Mouse (Mus musculus): Measurements from ENCODE around the gene Npw. TPM values are rescaled to one million over a fixed set of nuclear protein-coding genes. Genes with fewer than 3 reads are reported as not detected.

Gene Npw
- not detected for total RNA-seq (2023)

DNA sequence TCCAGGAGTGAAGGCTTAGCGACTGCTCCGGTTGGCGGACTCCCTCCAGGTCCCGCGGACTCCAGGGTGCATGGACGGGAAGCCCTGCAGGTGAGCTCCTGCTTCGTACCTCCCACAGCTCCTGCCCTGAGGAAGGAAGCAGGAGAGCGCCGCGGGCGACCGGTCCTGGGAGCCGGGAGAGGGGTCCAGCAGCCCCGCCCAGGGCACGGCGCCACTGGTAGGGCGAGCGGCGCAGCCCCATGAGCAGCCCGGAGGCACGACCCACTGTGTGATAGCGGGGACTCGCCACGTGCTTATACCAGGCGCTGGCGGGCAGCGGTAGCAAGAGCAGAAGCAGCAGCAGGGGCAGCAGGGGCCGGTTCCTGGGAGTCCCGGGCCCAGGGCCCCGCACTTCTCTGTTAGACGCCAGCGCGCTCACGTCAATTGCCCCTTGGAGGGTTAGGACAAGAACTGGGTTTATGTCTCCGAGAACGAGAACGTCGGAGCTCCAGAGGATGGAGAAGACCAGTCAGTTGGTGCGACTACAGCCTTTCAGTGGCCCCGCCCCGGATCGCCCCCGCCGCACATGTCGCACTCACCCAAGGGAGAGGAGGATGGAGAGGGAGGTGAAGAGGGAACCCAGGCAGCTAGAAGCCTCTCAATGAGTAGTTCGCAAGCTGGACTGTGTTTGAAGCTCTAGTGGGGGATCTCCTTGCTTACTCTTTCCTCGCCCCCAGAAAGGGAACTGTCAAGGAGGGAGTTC, at the start of gene Npw:
Npw (minus strand) TSS at position 441 of the 742 bp plus-strand sequence.

DNA sequence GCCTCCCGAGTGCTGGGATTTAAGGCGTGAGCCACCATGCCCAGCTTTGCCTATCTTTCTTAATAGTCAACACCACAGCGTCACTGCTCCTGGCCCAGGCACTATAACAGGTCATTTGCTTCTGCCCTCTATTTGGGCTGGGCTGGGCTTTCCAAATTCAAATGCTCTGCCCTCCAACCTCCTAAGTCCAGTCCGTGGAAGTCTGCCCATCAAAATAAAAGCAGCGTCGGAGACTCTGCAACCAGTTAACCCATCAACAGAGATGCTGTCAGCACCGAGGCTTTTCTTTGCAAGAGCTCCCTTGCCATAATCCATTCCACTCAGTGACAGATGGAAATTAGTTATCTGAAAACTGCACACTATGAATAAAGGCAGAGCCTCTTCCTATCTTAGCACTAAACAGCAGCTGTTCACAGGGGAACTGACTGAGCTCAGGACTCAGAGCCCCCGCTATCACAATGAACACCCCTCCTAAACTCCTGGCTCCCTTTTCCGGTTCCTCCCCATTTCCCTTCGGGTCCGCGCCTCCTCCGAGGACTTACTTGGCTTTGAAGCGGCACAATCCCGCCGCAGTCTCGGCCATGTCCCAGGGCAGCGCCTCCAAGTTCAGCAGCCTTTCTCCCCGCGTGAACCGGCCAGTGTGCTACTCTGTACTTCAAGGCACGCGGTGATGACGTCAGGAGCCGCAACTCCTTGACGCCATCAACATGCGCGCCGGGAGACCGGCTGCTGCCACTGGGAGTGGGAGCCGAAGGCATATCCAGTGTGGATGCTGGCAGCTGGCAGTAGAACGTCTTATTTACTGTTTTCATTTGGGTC, 48.9 kb upstream of the Npw start, which contains the start of gene Tbl3:
Tbl3 (minus strand) TSS at position 679 of the 819 bp plus-strand sequence.

DNA sequence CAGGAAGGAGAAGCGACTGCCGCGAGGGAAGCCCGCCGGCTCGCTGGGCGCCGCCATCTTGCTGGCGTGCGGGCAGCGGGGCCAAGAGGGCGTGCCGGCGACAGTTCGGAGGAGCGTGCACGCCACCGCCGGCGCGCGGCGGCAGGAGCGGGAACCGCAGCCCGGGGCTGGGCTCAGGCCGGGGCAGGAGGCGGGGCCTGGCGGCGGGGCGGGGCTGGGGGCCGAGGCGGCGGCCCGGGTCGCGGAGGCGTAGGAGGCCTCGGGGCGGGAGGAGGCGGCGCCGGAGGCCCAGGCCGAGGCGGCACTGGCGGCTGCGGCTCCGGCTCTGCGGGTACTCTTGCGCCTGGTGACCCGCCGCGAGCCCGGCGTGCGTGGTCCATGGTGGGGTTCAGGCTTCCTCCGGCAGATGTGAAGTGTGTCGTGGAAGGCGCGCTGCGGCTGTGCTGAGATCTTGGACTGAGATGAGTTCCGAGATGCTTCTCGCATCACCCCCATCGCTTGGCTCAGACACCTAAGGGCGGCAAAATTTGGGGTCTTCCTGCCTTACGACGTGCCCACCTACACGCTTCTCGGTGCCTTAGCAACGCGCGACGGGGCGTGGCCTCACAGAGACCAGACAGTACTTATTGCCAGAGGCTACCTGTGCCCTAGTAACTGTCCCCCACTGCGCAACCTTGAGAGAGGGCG, 37.9 kb upstream of the Npw start, which contains the start of the genes Gfer and Noxo1:
Gfer (minus strand) TSS at position 146 of the 687 bp plus-strand sequence.
Noxo1 (plus strand) TSS at position 224 of the 687 bp plus-strand sequence.

DNA sequence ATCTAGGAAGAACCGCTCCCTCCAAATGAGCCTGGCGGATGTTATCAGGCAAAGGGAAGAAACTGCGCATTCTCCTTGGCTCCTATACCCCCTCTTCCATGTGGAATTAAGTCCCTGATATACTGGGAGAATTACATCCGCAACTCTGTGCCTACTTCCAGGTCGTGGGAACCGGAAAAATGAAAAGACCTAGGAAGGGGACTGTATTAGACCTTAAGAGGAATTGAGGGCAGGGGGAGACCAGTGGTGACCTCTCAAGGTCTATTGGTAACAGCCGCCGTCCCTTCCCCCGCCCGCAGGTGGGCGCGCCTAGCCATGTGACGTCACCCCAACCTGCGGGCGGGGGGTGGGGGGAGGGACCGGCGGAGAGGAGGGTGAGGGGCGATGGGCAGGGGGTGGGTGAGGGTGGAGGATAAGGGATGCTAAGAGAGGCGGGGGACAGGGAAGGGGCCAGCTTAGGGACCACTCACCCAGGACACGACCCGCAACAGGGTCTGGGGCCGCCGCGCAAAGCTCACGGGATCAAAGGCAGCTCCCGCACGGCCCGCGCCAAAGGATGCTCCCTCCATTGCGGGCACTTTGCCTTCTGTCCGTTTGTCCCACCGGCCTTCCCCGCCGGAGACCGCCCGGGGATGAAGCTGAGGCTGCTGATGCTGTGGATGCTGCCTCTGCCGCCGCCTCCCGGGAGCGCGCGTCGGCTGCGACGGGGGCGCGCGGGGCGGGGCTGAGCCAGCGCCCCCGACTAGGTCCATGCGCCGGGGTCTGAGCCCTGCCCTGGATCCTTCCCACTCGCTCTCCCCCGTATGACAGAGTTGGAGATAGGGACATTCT, 31.2 kb upstream of the Npw start, which contains the start of gene Syngr3:
Syngr3 (minus strand) TSS at position 705 of the 831 bp plus-strand sequence.

DNA sequence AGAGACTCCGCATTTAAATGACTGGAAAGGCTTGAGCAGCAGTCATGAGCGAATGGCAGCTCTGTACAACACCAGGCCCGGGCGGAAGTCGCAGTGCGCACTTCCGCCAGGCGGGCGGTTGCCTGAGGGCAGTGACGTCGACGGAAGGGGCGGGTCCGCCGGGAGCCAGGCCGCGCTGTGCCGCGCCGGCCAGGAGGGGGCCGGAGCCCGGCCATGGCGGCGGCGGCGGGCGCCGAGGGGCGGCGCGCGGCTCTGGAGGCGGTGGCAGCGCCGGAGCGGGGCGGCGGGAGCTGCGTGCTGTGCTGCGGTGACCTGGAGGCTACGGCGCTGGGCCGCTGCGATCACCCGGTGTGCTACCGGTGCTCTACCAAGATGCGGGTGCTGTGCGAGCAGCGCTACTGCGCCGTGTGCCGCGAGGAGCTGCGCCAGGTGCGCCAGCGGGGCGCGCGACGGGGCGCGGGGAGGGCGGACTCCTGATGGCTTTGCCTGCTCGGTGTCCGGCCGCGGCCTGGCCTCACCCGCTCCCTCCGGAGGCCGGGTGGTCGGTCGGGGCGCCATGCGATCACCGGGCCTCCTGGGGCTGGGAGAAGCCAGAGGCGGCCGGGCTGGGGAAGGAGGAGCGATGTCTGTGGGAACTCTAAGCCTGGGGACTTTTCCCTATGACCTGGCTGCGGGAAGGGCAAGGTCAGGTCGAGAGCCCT, 11.4 kb upstream of the Npw start, which contains the start of gene Zfp598:
Zfp598 (plus strand) TSS at position 143 of the 701 bp plus-strand sequence.

DNA sequence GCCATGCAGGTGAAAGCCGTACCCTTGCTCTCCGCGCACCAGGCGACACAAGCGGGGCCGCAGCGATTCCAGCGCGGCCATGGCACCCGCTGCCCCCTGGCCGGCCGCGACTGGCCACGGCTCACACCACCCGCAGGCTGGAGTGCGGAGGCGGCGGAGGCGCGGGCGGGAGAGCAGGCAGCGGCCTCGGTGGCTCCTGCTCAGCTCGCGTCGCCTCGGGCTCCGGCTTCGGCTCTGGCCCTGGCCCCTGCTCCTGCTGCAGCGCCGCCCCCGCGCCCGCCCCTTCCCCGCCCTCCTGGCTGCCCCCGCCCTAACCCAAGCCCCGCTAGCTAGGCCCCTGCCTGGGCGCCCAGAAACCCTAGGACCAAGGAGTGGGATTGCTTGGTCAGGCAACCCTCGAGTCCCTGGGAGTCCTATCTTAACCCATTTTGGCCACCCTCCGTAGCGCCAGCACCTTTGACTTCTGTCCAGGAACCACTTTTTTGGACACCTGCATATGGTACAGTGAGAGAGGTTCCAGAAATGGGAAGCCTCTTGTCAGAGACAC, 8.1 kb downstream of the Npw start, which contains the start of gene Slc9a3r2:
Slc9a3r2 (minus strand) TSS at position 258 of the 547 bp plus-strand sequence.

DNA sequence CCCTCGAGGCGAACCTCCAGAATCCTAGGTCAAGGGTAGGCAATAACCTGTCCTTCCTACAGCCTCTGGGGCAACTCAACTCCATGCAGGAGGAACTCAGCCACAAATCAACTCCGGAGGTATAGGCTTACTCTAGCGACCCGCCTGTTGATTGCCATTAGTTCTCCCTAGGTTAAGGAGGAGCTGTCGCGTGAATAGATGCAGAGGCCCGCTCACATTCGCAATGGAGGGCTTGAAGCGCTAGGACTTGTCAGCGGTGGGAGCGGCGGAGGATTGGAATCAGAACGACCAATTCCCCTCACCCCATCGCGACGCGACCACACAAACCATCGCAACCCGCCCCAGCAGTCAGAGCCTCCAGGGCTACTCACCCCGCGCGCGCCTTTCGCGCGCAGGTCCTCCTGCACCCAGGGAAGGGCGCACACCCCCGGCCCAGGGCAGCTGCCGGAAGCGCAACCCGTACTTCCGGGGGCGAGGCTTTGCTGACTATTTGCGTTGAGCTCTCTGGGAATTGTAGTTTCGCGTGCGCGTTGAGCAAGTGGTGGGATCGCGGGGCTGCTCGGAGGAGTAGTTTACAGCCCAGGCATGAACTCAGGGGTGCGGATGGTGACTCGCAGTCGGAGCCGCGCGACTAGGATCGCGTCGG, 26.0 kb downstream of the Npw start, which contains the start of the genes Tsc2 and Nthl1:
Tsc2 (minus strand) TSS at position 464 of the 646 bp plus-strand sequence.
Nthl1 (plus strand) TSS at position 514 of the 646 bp plus-strand sequence.

Other genes with a start within 250 kb of the Npw start
- 10 to 100 TPM; 65.6 to 72.3 TPM for gene Rnps1, start 243.9 kb downstream of the Npw start, total RNA-seq (2023)
- 10 to 100 TPM; 11.3 to 16.4 TPM for gene Eci1, start 231.8 kb downstream of the Npw start, total RNA-seq (2023)
- 1 to 10 TPM; 2.8 to 3.4 TPM for gene Dnase1l2, start 215.4 kb downstream of the Npw start, total RNA-seq (2023)
- gene E4f1, start 188.1 kb downstream of the Npw start, total RNA-seq (2023): 10 to 100 TPM; 35.8 to 38.2 TPM
- 10 to 100 TPM; 29.7 to 33.2 TPM for gene Pgp, start 188.1 kb downstream of the Npw start, total RNA-seq (2023)
- gene Bricd5, start 184.6 kb downstream of the Npw start, total RNA-seq (2023): under 1 TPM in 1 of 2 experiments, not detected in 1; 0.35 TPM
- gene Mlst8, start 179.4 kb downstream of the Npw start, total RNA-seq (2023): 10 to 100 TPM; 46.7 to 47.8 TPM
- gene Caskin1, start 169.9 kb downstream of the Npw start, total RNA-seq (2023): not detected
- 100 to 1,000 TPM; 130 to 144 TPM for gene Traf7, start 130.5 kb downstream of the Npw start, total RNA-seq (2023)
- 1 to 10 TPM in 1 of 2 experiments, under 1 TPM in 1; 0.42 to 1.2 TPM for gene Rab26, start 124.2 kb downstream of the Npw start, total RNA-seq (2023)
- 10 to 100 TPM; 18.7 TPM for gene Pkd1, start 108.6 kb downstream of the Npw start, total RNA-seq (2023)
- 10 to 100 TPM; 40.6 to 46.9 TPM for gene Tsc2, start 25.8 kb downstream of the Npw start, total RNA-seq (2023)
- gene Nthl1, start 25.8 kb downstream of the Npw start, total RNA-seq (2023): 1 to 10 TPM; 1.0 to 3.5 TPM
- gene Slc9a3r2, start 8.1 kb downstream of the Npw start, total RNA-seq (2023): 1 to 10 TPM; 2.0 to 2.9 TPM
- gene Zfp598, start 11.2 kb upstream of the Npw start, total RNA-seq (2023): 10 to 100 TPM; 26.5 to 28.8 TPM
- gene Syngr3, start 31.5 kb upstream of the Npw start, total RNA-seq (2023): under 1 TPM in 1 of 2 experiments, not detected in 1; 0.20 TPM
- 1 to 10 TPM; 7.9 to 9.0 TPM for gene Gfer, start 37.7 kb upstream of the Npw start, total RNA-seq (2023)
- gene Noxo1, start 37.8 kb upstream of the Npw start, total RNA-seq (2023): 1 to 10 TPM; 1.8 to 2.2 TPM
- 10 to 100 TPM; 12.1 to 16.7 TPM for gene Tbl3, start 49.2 kb upstream of the Npw start, total RNA-seq (2023)
- gene Rnf151, start 59.6 kb upstream of the Npw start, total RNA-seq (2023): not detected
- gene Rps2, start 59.7 kb upstream of the Npw start, total RNA-seq (2023): 100 to 1,000 TPM; 644 to 709 TPM
- 10 to 100 TPM; 71.6 to 74.1 TPM for gene Ndufb10, start 66.0 kb upstream of the Npw start, total RNA-seq (2023)
- gene Rpl3l, start 69.4 kb upstream of the Npw start, total RNA-seq (2023): 1 to 10 TPM; 1.0 to 1.2 TPM
- gene Msrb1, start 78.2 kb upstream of the Npw start, total RNA-seq (2023): 1,000 to 10,000 TPM; 1,053 to 1,152 TPM
- under 1 TPM in 1 of 2 experiments, not detected in 1; 0.66 TPM for gene Hs3st6, start 94.5 kb upstream of the Npw start, total RNA-seq (2023)
- gene Meiob, start 145.8 kb upstream of the Npw start, total RNA-seq (2023): not detected
- 10 to 100 TPM; 49.6 to 49.7 TPM for gene Hagh, start 181.7 kb upstream of the Npw start, total RNA-seq (2023)
- gene Fahd1, start 191.9 kb upstream of the Npw start, total RNA-seq (2023): 1 to 10 TPM; 5.1 to 6.5 TPM
- under 1 TPM; 0.15 to 0.42 TPM for gene Igfals, start 207.5 kb upstream of the Npw start, total RNA-seq (2023)
- gene Nubp2, start 227.9 kb upstream of the Npw start, total RNA-seq (2023): 10 to 100 TPM; 36.0 to 39.5 TPM
- gene Spsb3, start 228.2 kb upstream of the Npw start, total RNA-seq (2023): 10 to 100 TPM; 20.6 to 24.6 TPM
- 10 to 100 TPM; 11.7 to 16.5 TPM for gene Eme2, start 236.6 kb upstream of the Npw start, total RNA-seq (2023)
- gene Mrps34, start 236.7 kb upstream of the Npw start, total RNA-seq (2023): 10 to 100 TPM; 14.6 to 18.9 TPM
- gene Nme3, start 238.0 kb upstream of the Npw start, total RNA-seq (2023): 10 to 100 TPM; 15.6 to 23.0 TPM